Mouse (Mus musculus) spleen, postnatal 4 days (tissue): ENCODE measurements around the gene Wscd2.

Experiments used
- DNase-seq, 2 experiments: peaks; one replicate each; pipeline ENCODE4 v3.0.0; 2022; ENCODE audit warnings: low spot score in 2 of 2

The Wscd2 gene

GRCm38 (mm10) chr5:113490033-113490432, at the start of gene Wscd2:
Gene Wscd2 (plus strand): TSS chr5:113490333.
- no peak for DNase-seq

DNA sequence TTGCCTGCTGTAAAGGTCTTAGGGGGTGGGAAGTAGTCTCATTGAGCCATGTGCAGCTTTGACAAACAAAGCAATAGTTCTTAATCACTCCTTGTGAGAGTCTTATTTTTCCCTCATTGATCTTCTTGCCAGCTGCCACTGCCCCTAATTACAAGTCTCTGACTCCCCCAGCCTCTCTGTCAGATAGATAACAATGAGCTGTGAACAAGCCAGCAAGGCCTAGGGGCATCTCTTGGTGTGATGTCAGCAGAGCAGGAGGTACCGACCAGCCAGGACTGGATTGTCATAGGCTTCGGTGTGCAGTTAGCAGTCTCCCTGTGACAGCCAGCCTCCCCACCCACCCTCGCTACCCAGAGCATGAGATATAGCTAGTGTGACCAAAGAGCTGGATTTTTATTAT, 48.0 kb upstream of the Wscd2 start:
- no peak for DNase-seq

DNA sequence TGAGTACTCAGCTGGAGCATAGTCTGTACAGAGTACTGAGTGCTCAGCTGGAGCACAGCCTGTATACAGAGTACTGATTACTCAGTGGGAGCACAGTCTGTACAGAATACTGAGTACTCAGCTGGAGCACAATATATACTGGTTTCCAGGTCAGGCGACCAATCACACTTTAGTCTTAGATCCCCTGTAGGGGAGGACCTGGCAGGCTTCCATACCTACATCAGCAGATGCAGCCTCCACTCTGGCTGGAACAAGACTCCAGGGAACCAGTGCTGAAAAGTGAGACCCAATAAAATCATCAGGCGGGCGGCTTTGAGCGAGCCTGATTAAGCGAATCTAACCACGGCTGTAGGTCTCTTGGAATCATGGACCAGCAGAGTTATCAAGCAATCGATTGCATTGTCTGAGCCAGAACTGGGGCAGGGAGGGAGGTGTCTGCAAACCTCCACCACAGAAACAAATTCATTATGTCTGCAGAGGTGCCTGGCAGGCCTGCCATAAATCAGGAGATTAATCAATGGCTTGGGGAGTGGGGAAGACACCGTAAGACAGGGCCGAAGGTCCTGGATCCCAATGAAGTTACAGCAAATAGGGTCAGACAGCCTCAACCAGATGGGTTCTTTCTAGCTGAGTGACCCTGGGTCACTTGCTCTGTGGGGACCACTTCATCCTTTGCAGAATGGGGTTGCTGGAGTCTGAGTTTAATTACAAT, 42.0 kb upstream of the Wscd2 start:
- DNase-seq, result no peak

GRCm38 (mm10) chr5:113449336-113449735, 40.8 kb upstream of the Wscd2 start:
- DNase-seq, result no peak

- no peak for DNase-seq
These were observed 37.4 kb upstream of the Wscd2 start for GRCm38 (mm10) chr5:113452691-113453090.

DNA sequence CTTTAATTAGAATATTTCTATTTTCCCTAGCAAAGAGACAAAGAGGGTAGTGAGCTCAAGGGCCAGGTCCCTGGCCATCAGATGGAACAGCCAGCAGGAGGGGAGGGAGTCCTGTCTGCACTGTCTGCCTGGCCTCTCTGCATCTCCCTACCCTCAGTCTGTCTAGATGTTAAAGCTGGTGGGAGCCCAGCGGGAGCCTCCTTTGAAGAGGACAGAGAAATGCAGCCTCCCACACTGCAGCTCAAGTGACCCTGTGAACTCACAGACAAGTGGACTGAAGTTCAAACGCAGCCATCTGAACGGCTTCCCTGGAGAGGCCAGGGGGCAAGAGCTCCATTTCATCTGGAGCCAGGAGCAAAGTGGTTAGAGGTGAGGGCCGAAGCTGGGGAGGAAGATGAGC, 36.8 kb upstream of the Wscd2 start:
- DNase-seq, result no peak

GRCm38 (mm10) chr5:113456020-113456419, 34.1 kb upstream of the Wscd2 start:
- no peak for DNase-seq

DNA sequence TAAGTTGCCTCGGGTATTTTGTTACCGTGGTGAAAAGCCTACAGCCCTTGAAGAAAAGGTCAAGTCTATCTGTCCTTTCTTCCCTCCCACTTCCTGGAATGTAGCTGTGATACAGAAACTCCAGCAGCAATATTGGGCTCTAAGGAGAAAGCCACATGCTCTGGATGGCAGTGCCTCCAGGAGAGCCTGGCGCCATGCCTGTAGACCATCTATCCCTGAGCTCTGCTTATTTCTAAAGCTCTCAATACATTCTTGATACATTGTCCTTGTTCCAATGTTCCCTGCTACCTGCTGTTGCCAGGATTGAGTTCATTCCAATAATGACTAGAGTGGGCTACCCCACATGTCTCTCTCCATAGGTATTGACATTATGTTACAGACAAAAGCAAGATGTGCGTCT, 33.4 kb upstream of the Wscd2 start:
- DNase-seq, result no peak

- no peak for DNase-seq
These were observed 32.9 kb upstream of the Wscd2 start for GRCm38 (mm10) chr5:113457260-113457659.

GRCm38 (mm10) chr5:113459942-113460341, 30.2 kb upstream of the Wscd2 start:
- DNase-seq, result no peak

DNA sequence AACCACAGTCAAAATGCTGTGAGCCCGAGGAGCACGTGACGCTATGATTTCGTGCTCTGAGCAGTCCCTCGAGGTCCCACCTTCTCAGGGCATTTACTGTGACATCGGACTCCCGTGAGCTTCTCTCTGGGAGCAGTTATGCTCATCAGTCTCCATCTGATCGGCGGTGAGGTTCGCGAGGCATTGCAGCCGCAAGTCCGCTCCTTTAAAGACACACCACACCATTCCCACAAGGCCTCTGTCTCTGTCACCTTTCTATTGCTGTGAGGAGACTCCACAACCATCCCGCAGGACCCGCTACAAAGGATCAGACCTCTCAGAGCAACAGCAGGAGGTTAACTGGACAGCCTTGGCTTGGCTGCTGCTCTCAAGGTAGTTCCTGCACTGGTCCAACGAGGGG, 28.6 kb upstream of the Wscd2 start:
- DNase-seq, result no peak

- DNase-seq, result no peak
These were observed 28.0 kb upstream of the Wscd2 start for GRCm38 (mm10) chr5:113461998-113462625.

DNA sequence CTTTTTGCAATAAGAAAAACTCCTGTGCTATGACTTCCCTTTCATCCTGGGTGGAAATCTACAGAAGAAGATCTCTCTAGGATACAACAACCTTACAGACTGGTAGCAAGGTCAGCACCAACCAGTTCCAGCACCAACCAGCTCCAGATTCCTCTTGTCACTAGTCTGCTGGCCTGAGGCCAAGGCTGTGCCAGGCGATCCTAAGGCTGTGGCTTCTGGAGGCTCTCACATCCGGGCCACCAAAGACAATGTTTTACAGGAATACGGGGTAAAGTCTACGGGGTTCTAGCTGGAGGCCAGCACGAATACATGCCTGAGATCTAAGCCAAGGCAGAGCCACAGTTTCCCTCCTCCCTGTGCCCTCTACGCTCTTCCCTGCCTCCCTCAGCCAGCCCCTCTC, 25.4 kb upstream of the Wscd2 start:
- DNase-seq, result no peak

DNA sequence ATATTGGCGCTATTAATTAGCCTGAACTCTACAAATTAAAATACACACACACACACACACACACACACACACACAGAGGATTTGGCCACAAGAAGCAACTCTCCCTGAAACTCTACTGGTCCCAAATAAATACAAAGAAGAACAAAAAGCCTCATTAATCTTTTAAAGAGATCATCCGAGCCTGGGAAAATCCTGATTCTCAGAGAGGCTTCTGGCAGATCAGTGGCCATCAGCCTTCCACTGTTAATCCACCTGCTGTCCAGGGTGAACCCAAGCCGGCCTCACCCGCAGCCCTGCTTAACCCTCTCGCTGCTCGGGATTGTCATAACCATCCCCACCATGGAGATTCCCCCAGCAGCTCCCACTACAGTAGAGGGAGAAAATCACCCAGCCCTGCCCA, 23.6 kb upstream of the Wscd2 start:
- no peak for DNase-seq

DNA sequence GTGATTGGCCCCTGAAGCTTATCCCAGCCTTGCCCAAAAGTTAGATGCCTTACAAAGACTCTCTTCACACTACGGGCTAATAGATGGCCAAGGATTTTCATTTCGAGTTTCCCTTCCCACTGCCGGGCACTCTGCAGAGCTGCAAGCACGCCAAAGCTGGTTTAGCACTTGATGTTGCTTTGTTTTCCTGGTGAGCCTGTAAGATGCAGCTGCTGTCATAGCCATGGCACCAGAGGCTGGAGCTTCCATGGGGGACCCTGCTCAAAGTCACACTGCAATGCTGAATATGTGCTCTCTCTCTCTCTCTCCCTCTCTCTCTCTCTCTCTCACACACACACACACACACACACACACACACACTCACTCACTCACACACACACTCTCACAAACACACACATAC, 23.1 kb upstream of the Wscd2 start:
- DNase-seq, result no peak

- no peak for DNase-seq
These were observed 22.4 kb upstream of the Wscd2 start for GRCm38 (mm10) chr5:113467765-113468164.

DNA sequence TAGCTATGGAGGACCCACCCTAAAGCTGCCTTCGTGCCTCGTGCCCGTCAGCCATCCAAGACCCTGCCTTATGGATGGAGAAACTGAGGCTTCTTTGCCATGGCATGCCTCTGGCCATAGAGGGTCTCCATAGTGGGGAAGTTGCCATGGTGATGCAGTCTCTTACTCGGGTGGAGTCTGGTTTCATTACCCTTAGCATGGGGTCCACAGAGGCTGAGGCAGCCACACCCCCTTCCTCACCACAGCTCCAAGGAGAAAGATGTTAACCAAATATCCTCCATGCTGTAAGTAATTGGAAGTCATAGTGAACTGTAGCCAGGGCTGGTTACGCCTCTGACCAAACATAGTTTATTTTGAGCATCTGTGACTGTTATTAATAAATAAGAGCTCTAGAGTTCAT, 21.5 kb upstream of the Wscd2 start:
- no peak for DNase-seq

- DNase-seq, result no peak
These were observed 20.9 kb upstream of the Wscd2 start for GRCm38 (mm10) chr5:113469231-113469630.

DNA sequence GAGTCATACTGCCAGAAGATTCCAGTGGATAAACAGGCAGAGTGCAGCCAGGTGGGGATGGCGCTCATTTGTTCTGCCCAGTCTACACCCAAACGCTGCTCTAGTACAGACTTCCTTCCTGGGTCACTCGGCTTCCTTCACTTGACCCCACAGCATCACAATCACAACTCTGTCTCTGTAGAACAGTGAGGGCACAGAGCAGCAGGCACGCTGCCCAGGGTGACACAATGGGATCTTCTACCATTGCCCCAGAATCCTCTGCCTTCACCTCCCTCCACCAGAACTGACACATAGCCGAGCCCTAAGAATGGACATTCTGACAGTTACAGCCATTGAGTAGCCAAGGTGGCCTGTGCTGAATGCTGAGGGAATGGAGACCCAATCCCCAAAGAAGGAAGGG, 20.3 kb upstream of the Wscd2 start:
- no peak for DNase-seq

DNA sequence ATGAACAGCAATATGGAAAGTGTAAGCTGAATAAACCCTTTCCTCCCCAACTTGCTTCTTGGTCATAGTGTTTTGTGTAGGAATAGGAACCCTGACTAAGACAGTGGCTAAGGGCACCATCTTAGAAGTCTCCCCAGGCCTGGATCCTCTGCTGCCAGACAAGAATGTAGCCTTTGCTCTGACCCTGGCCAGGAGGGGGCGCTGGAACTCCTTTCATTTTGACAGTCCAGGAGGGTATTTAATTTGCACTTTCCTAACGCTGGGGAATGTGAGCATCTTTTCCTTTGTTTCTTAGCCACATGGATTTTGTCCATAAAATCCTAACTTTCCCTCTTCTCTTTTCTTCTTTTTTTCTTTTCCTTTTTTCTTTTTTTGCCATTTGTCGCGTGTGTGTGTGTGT, 18.7 kb upstream of the Wscd2 start:
- peak; percentile 39 to 84 for DNase-seq

DNA sequence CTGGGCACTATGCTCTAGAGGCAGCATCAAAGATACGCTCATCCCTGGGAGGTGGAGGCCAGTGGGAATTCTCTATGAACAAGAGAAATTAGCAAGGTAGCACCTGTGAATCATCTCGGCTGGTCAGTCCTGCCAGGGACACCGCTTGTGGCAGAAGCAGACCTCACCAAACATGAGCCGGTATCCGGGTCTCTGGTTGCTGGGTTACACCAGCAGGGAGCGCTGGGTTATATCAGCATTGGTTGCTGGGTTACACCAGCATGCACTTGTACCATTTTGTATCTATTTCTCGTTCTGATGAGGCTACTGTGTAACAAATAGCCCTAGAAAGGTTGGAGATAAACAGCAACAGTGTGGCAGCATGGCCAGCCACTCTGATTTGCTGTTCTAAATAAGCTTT, 17.8 kb upstream of the Wscd2 start:
- no peak for DNase-seq

- DNase-seq, result no peak
These were observed 13.3 kb upstream of the Wscd2 start for GRCm38 (mm10) chr5:113476816-113477215.

DNA sequence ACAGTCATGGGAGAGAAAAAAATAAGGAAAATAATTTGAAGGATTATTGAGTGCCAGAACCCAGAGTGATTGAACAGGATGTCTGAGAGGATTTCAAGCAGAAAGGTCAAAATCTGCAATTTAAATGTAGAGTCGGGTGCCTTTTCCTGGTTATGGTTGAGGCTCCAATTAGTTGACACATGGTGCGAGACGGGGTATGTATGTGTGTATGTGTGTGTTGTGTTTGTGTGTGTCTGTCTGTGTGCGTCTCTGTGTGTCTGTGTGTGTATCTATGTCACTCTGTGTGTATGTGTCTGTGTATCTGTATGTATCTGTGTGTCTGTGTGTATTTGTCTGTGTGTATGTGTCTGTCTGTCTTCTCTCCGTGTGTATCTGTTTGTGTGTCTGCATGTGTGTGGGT, 11.1 kb upstream of the Wscd2 start:
- no peak for DNase-seq

DNA sequence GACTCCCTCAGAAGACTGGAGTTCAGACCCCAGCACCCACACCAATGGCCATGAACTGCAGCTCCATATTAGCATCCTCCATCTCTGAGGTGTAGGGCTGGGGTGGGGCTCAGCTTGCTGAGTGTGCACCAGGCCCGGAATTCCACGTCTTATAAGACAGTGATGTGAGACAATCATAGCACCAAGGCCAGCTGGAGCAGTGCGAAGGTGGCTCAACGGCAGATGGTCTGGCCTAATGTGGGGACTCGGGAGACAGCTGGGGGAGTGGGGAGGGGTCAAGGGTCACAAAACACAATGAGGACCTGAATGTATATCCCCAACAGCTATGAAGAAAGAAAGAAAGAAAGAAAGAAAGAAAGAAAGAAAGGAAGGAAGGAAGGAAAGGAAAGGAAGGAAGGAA, 9.7 kb upstream of the Wscd2 start:
- no peak for DNase-seq
